Mouse (Mus musculus) ovary, postnatal 14 days (tissue): Measurements from ENCODE around the gene Rdm1.
"Not testable (repeated sequence)": the region's sequence is repeated elsewhere in the genome, so short reads cannot be mapped to it uniquely, and the experiment has no call there.

Experiments used
- DNase-seq: peaks from one replicate; pipeline ENCODE4 v3.0.0; 2022; ENCODE audit warnings: low spot score

Rdm1 gene

GRCm38 (mm10) chr11:101626995-101627856 is at the start of gene Rdm1:
Rdm1 (plus strand) TSS chr11:101627195.
- peak; percentile 70 for DNase-seq

GRCm38 (mm10) chr11:101581081-101581764 is 45.8 kb upstream of the Rdm1 start:
- DNase-seq = no peak

GRCm38 (mm10) chr11:101582054-101583035 is 44.6 kb upstream of the Rdm1 start, which contains the start of gene Tmem106a:
Tmem106a (plus strand) TSS chr11:101582242.
- peak; percentile 40 for DNase-seq

- DNase-seq = no peak
Observed at GRCm38 (mm10) chr11:101583205-101583604, 43.8 kb upstream of the Rdm1 start.

GRCm38 (mm10) chr11:101585031-101585430 is 42.0 kb upstream of the Rdm1 start:
- not testable (repeated sequence) for DNase-seq

- DNase-seq = no peak
Observed at GRCm38 (mm10) chr11:101585805-101586204, 41.2 kb upstream of the Rdm1 start.

- DNase-seq = no peak
Observed at GRCm38 (mm10) chr11:101587676-101588075, 39.3 kb upstream of the Rdm1 start.

GRCm38 (mm10) chr11:101588868-101589267 is 38.1 kb upstream of the Rdm1 start:
- no peak for DNase-seq

GRCm38 (mm10) chr11:101589444-101589843 is 37.6 kb upstream of the Rdm1 start:
- DNase-seq = peak; percentile 28

- no peak for DNase-seq
Observed at GRCm38 (mm10) chr11:101589989-101590624, 36.9 kb upstream of the Rdm1 start.

- DNase-seq = no peak
Observed at GRCm38 (mm10) chr11:101599156-101599555, 27.8 kb upstream of the Rdm1 start, which contains the start of gene Gm11634. Gm11634 (minus strand) TSS chr11:101599256.

- peak; percentile 64 for DNase-seq
Observed at GRCm38 (mm10) chr11:101602491-101602890, 24.5 kb upstream of the Rdm1 start.

- DNase-seq = no peak
Observed at GRCm38 (mm10) chr11:101604116-101604515, 22.9 kb upstream of the Rdm1 start.

GRCm38 (mm10) chr11:101604531-101605453 is 22.2 kb upstream of the Rdm1 start:
- DNase-seq = peak; percentile 67

GRCm38 (mm10) chr11:101607134-101607533 is 19.9 kb upstream of the Rdm1 start:
- not testable (repeated sequence) for DNase-seq

- DNase-seq = no peak
Observed at GRCm38 (mm10) chr11:101610445-101610844, 16.6 kb upstream of the Rdm1 start.

GRCm38 (mm10) chr11:101613596-101613995 is 13.4 kb upstream of the Rdm1 start:
- DNase-seq = no peak

GRCm38 (mm10) chr11:101614116-101614515 is 12.9 kb upstream of the Rdm1 start:
- no peak for DNase-seq

- DNase-seq = no peak
Observed at GRCm38 (mm10) chr11:101615380-101615779, 11.6 kb upstream of the Rdm1 start.

- DNase-seq = no peak
Observed at GRCm38 (mm10) chr11:101616104-101616503, 10.9 kb upstream of the Rdm1 start.
